Mouse (Mus musculus) thymus, adult 18-20 months (tissue): ENCODE data around the gene Olfr1009.
"Not testable (repeated sequence)": the region's sequence is repeated elsewhere in the genome, so short reads cannot be mapped to it uniquely, and the experiment has no call there.

Experiments
- DNase-seq, 2 experiments: peaks; one replicate each; pipeline ENCODE4 v3.0.0; 2022; ENCODE audit warnings: mixed read lengths in 2 of 2

Olfr1009 gene

GRCm38 (mm10) chr2:85715119-85715518 is at the start of gene Olfr1009:
Olfr1009 (plus strand) TSS chr2:85715419.
- no peak for DNase-seq

GRCm38 (mm10) chr2:85678667-85679066 is 36.6 kb upstream of the Olfr1009 start, which contains the start of gene Olfr1006:
Olfr1006 (minus strand) TSS chr2:85678767.
- no peak for DNase-seq

GRCm38 (mm10) chr2:85689131-85689530 is 26.1 kb upstream of the Olfr1009 start, which contains the start of gene Olfr1008:
Olfr1008 (plus strand) TSS chr2:85689431.
- no peak for DNase-seq

DNA sequence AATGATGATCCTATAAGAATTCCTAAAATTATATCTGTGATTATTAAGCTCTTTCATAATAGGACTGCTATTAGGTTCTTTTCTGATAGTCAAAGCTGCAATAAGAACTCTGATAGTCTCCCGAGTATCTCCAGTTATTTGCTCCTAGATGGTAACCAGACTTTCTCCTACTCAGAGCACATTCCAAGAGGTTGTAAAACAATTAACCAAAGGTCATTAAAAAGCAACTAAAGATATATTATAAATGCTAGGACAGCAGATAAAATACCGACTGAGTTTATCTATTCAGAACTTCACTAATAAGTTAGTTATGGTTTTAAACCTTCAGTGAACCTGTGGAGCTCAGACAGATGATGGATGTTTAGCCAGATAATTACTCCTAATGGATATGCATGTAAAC is 4.5 kb upstream of the Olfr1009 start:
- not testable (repeated sequence) for DNase-seq

GRCm38 (mm10) chr2:85711159-85711558 is 4.1 kb upstream of the Olfr1009 start:
- no peak for DNase-seq

GRCm38 (mm10) chr2:85725793-85726192 is 10.6 kb downstream of the Olfr1009 start:
- DNase-seq: no peak

GRCm38 (mm10) chr2:85753822-85754221 is 38.6 kb downstream of the Olfr1009 start:
- DNase-seq: no peak

DNA sequence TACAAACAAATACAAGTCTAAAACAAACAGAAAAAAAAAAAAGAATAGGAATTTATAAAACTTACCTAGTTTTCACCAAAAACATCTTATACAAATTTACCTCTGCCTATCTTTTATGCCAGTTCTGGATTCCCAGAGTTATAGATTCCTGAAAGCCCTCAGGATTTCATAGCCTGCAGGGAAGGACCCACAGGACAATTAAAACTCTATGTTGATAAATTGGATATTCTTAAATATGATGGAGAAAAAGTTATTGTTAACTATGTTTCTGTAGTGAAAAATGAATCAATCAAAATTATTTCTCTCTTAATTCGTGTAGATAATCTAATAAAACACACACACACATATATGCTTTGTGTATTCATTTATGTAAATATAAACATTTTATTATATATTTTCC is 47.4 kb downstream of the Olfr1009 start, which contains the start of gene Olfr1012:
Gene Olfr1012, minus strand, starts transcription at position 101 of the 400 bp plus-strand sequence.
- no peak for DNase-seq

- DNase-seq: no peak
Measured at GRCm38 (mm10) chr2:85766798-85767197, 51.6 kb downstream of the Olfr1009 start, which contains the start of gene Olfr1013. Olfr1013 (plus strand) TSS chr2:85767098.

- DNase-seq: no peak
Measured at GRCm38 (mm10) chr2:85772413-85772812, 57.2 kb downstream of the Olfr1009 start, which contains the start of gene Olfr1014. Olfr1014 (plus strand) TSS chr2:85772713.
